Comparison of ENCODE assay signal across 17 mouse cellular contexts in genomic region chr5:106344308-106344707, GRCm38 (mm10).
A peak's percentile ranks its signal among the peaks of the same experiment; 100 is the strongest.
DNase-seq lines count a peak whose midpoint lies in the region; ATAC-seq lines count a peak whose summit lies in the region.
"Had no signal": no experiment of that assay in that cellular context is flagged by ENCODE, and none has a peak within 500 bp of the region (broad histone marks: within the 10 kb centered on the region; RNA-seq: fewer than 3 reads in every experiment).

No protein-coding gene starts in this region.

- peaks cover 96% of the 10 kb centered on the region for H3K27me3 ChIP-seq in forebrain, embryonic 10.5 days (ENCODE audit: poor library complexity, severe bottlenecking)
- peaks cover 15% of the 10 kb centered on the region for H3K27me3 ChIP-seq in forebrain, embryonic 16.5 days (replicated peaks; ENCODE audit: control insufficient read depth, insufficient read depth, low read length)
- H3K27me3 ChIP-seq in neural tube, embryonic 12.5 days (replicated peaks), result no peaks in the 10 kb centered on the region
- H3K27me3 ChIP-seq in neural tube, embryonic 15.5 days (replicated peaks), result 0 out of 2 replicates have a peak, but pooled peaks cover 6% of the 10 kb centered on the region
- H3K27me3 ChIP-seq in hindbrain, embryonic 11.5 days (ENCODE audit: control insufficient read depth, insufficient read depth, low read length), result no peaks in the 10 kb centered on the region
- H3K27me3 ChIP-seq in midbrain, embryonic 14.5 days (ENCODE audit: control insufficient read depth, insufficient read depth, low read length), result no peaks in the 10 kb centered on the region
- H3K27me3 ChIP-seq: intestine, embryonic 15.5 days had no signal

- H3K36me3 ChIP-seq in forebrain, embryonic 10.5 days (replicated peaks), result no peaks in the 10 kb centered on the region
- no peaks in the 10 kb centered on the region for H3K36me3 ChIP-seq in forebrain, embryonic 16.5 days (ENCODE audit: control insufficient read depth, insufficient read depth)
- H3K36me3 ChIP-seq in neural tube, embryonic 12.5 days, result no peaks in the 10 kb centered on the region
- no peaks in the 10 kb centered on the region for H3K36me3 ChIP-seq in neural tube, embryonic 15.5 days
- H3K36me3 ChIP-seq in hindbrain, embryonic 11.5 days (ENCODE audit: control insufficient read depth, insufficient read depth, low read length), result no peaks in the 10 kb centered on the region
- H3K36me3 ChIP-seq in midbrain, embryonic 14.5 days (ENCODE audit: control insufficient read depth, insufficient read depth, low read length), result no peaks in the 10 kb centered on the region
- H3K36me3 ChIP-seq: embryonic facial prominence, embryonic 15.5 days; G1E; intestine, embryonic 15.5 days had no signal

- no peaks in the 10 kb centered on the region for H3K9me3 ChIP-seq in forebrain, embryonic 10.5 days
- no peaks in the 10 kb centered on the region for H3K9me3 ChIP-seq in forebrain, embryonic 16.5 days (ENCODE audit: control insufficient read depth, low read length)
- no peaks in the 10 kb centered on the region for H3K9me3 ChIP-seq in neural tube, embryonic 12.5 days
- no peaks in the 10 kb centered on the region for H3K9me3 ChIP-seq in neural tube, embryonic 15.5 days (replicated peaks)
- H3K9me3 ChIP-seq in hindbrain, embryonic 11.5 days (ENCODE audit: control insufficient read depth, low read length), result no peaks in the 10 kb centered on the region
- no peaks in the 10 kb centered on the region for H3K9me3 ChIP-seq in midbrain, embryonic 14.5 days (ENCODE audit: control insufficient read depth, low read length)
- H3K9me3 ChIP-seq: embryonic facial prominence, embryonic 15.5 days; intestine, embryonic 15.5 days had no signal

- no peak overlapping the region for H3K9ac ChIP-seq in forebrain, embryonic 16.5 days (replicated peaks; ENCODE audit: low read depth, low read length)
- H3K9ac ChIP-seq in neural tube, embryonic 12.5 days, result no peak overlapping the region
- H3K9ac ChIP-seq in neural tube, embryonic 15.5 days (replicated peaks), result no peak overlapping the region
- H3K9ac ChIP-seq in hindbrain, embryonic 11.5 days (ENCODE audit: low read depth, low read length), result no peak overlapping the region
- H3K9ac ChIP-seq in midbrain, embryonic 14.5 days (replicated peaks; ENCODE audit: low read length), result no peak overlapping the region
- H3K9ac ChIP-seq: embryonic facial prominence, embryonic 15.5 days; intestine, embryonic 15.5 days had no signal

- H3K27ac ChIP-seq in forebrain, embryonic 10.5 days, result no peak overlapping the region
- H3K27ac ChIP-seq in forebrain, embryonic 16.5 days (ENCODE audit: low read length), result no peak overlapping the region
- no peak overlapping the region for H3K27ac ChIP-seq in neural tube, embryonic 12.5 days
- no peak overlapping the region for H3K27ac ChIP-seq in neural tube, embryonic 15.5 days (replicated peaks)
- H3K27ac ChIP-seq in hindbrain, embryonic 11.5 days (ENCODE audit: low read depth, low read length), result no peak overlapping the region
- H3K27ac ChIP-seq in midbrain, embryonic 14.5 days (replicated peaks; ENCODE audit: low read depth, low read length), result no peak overlapping the region
- H3K27ac ChIP-seq: embryonic facial prominence, embryonic 15.5 days; intestine, embryonic 15.5 days had no signal

- H3K4me1 ChIP-seq in forebrain, embryonic 10.5 days, result peaks cover 28% of the 10 kb centered on the region
- peaks cover 3% of the 10 kb centered on the region for H3K4me1 ChIP-seq in forebrain, embryonic 16.5 days (replicated peaks; ENCODE audit: control insufficient read depth, insufficient read depth, low read length)
- peaks cover 7% of the 10 kb centered on the region for H3K4me1 ChIP-seq in neural tube, embryonic 12.5 days
- H3K4me1 ChIP-seq in neural tube, embryonic 15.5 days, result peaks cover 4% of the 10 kb centered on the region; the same call in 1 of the 2 replicates
- H3K4me1 ChIP-seq in hindbrain, embryonic 11.5 days (replicated peaks; ENCODE audit: control insufficient read depth, insufficient read depth, low read length), result no peaks in the 10 kb centered on the region
- peaks cover 9% of the 10 kb centered on the region for H3K4me1 ChIP-seq in midbrain, embryonic 14.5 days (ENCODE audit: control insufficient read depth, insufficient read depth, low read length)
- H3K4me1 ChIP-seq: embryonic facial prominence, embryonic 15.5 days; intestine, embryonic 15.5 days had no signal

- DNase-seq in forebrain, embryonic 10.5 days (ENCODE audit: extremely low spot score, low spot score), result no peak
- DNase-seq in hindbrain, embryonic 11.5 days (ENCODE audit: low spot score), result no peak
- DNase-seq in midbrain, embryonic 14.5 days, result no peak
- no peak for DNase-seq in urinary bladder, postnatal 14 days (ENCODE audit: low spot score)
- DNase-seq in left cerebral cortex, adult 18-20 months (ENCODE audit: low spot score in 2 of 2), result no peak
- DNase-seq: adrenal gland, postnatal 25 days; cerebellum, postnatal 36 days; heart, adult 18-20 months; kidney, postnatal 14 days; liver had no signal

- no peak overlapping the region for H3K4me2 ChIP-seq in forebrain, embryonic 16.5 days (ENCODE audit: low read length)
- H3K4me2 ChIP-seq in neural tube, embryonic 12.5 days (replicated peaks), result peak overlapping the region; percentile 3; the same call in 1 of the 2 replicates
- H3K4me2 ChIP-seq in neural tube, embryonic 15.5 days, result no peak overlapping the region
- no peak overlapping the region for H3K4me2 ChIP-seq in hindbrain, embryonic 11.5 days (replicated peaks; ENCODE audit: low read depth, low read length)
- H3K4me2 ChIP-seq in midbrain, embryonic 14.5 days (ENCODE audit: low read length), result peak overlapping the region; percentile 15; the same call in 1 of the 2 replicates
- H3K4me2 ChIP-seq: embryonic facial prominence, embryonic 15.5 days; intestine, embryonic 15.5 days had no signal

- H3K4me3 ChIP-seq in forebrain, embryonic 10.5 days, result 0 out of 2 replicates have a peak overlapping the region, but pooled peaks have one; percentile 10
- no peak overlapping the region for H3K4me3 ChIP-seq in forebrain, embryonic 16.5 days (replicated peaks; ENCODE audit: low read length)
- H3K4me3 ChIP-seq in neural tube, embryonic 12.5 days, result no peak overlapping the region
- no peak overlapping the region for H3K4me3 ChIP-seq in neural tube, embryonic 15.5 days (replicated peaks)
- H3K4me3 ChIP-seq in hindbrain, embryonic 11.5 days (ENCODE audit: low read depth, low read length), result no peak overlapping the region
- no peak overlapping the region for H3K4me3 ChIP-seq in midbrain, embryonic 14.5 days (replicated peaks; ENCODE audit: low read depth, low read length)
- H3K4me3 ChIP-seq: embryonic facial prominence, embryonic 15.5 days; intestine, embryonic 15.5 days had no signal

- ATAC-seq in forebrain, embryonic 16.5 days, result no peak
- ATAC-seq in neural tube, embryonic 12.5 days (ENCODE audit: low FRiP score, low read depth), result no peak
- ATAC-seq in neural tube, embryonic 15.5 days (ENCODE audit: low FRiP score), result no peak
- ATAC-seq in hindbrain, embryonic 11.5 days (ENCODE audit: low FRiP score), result 0 out of 2 replicates have a peak, but pooled peaks have one; percentile 27
- ATAC-seq in midbrain, embryonic 14.5 days (ENCODE audit: low FRiP score, low TSS enrichment), result no peak
- ATAC-seq: intestine, embryonic 15.5 days; lung, postnatal 0 days had no signal

- 8% methylated on average over 8 of the region's 8 CpGs for WGBS in forebrain, embryonic 10.5 days
- WGBS in forebrain, embryonic 16.5 days, result 12% methylated on average over 8 of the region's 8 CpGs
- 6% methylated on average over 8 of the region's 8 CpGs for WGBS in neural tube, embryonic 12.5 days
- WGBS in neural tube, embryonic 15.5 days, result 9% methylated on average over 8 of the region's 8 CpGs
- WGBS in hindbrain, embryonic 11.5 days, result 9% methylated on average over 8 of the region's 8 CpGs
- 3% methylated on average over 8 of the region's 8 CpGs for WGBS in midbrain, embryonic 14.5 days

Comparison
In these comparisons a context has a peak if more than half of its experiments do, and no peak if none do; other contexts are left out.
1. H3K4me2 ChIP-seq: peak in neural tube, embryonic 12.5 days (single experiment) and midbrain, embryonic 14.5 days (single experiment); none in forebrain, embryonic 16.5 days (single experiment), neural tube, embryonic 15.5 days (single experiment) and hindbrain, embryonic 11.5 days (single experiment).